Comparison of ENCODE assay signal across 24 mouse cellular contexts in genomic region chr9:45083132-45083531, GRCm38 (mm10). TPM values are rescaled to one million over a fixed set of nuclear protein-coding genes. Genes with fewer than 3 reads are reported as not detected.
DNase-seq lines count a peak whose midpoint lies in the region; ATAC-seq and TF ChIP-seq lines count a peak whose summit lies in the region.
"Had no signal": no experiment of that assay in that cellular context is flagged by ENCODE, and none has a peak within 500 bp of the region (broad histone marks: within the 10 kb centered on the region; RNA-seq: fewer than 3 reads in every experiment).

No protein-coding gene starts in this region.

- ATAC-seq in activated CD4-positive, CD25-positive, alpha-beta regulatory T cell, adult 4 months, result peak; percentile 74
- peak; percentile 87 for ATAC-seq in inflammation-experienced regulatory T-cells, adult 6 months
- no peak for ATAC-seq in midbrain, embryonic 15.5 days (replicated peaks)
- ATAC-seq: forebrain, embryonic 13.5 days; forebrain, embryonic 15.5 days; forebrain, postnatal 0 days; Patski had no signal

- no peaks in the 10 kb centered on the region for H3K4me1 ChIP-seq in midbrain, embryonic 15.5 days
- H3K4me1 ChIP-seq: embryonic facial prominence, embryonic 10.5 days; embryonic facial prominence, embryonic 12.5 days; forebrain, embryonic 13.5 days; forebrain, embryonic 15.5 days had no signal

- no peak overlapping the region for H3K4me2 ChIP-seq in midbrain, embryonic 15.5 days
- H3K4me2 ChIP-seq: embryonic facial prominence, embryonic 12.5 days; forebrain, embryonic 13.5 days; forebrain, embryonic 15.5 days had no signal

- no peak overlapping the region for H3K27ac ChIP-seq in midbrain, embryonic 15.5 days
- H3K27ac ChIP-seq in left cerebral cortex, adult 2 months, result no peak overlapping the region
- H3K27ac ChIP-seq: embryonic facial prominence, embryonic 10.5 days; embryonic facial prominence, embryonic 12.5 days; forebrain, embryonic 13.5 days; forebrain, embryonic 15.5 days had no signal

- TF ChIP-seq CTCF in left cerebral cortex, adult 2 months (IDR thresholded peaks at IDR 0.05), result no peak

- 86% methylated on average over 3 of the region's 3 CpGs for WGBS in midbrain, embryonic 15.5 days

- H3K36me3 ChIP-seq in midbrain, embryonic 15.5 days (replicated peaks), result no peaks in the 10 kb centered on the region
- H3K36me3 ChIP-seq: embryonic facial prominence, embryonic 10.5 days; embryonic facial prominence, embryonic 12.5 days; forebrain, embryonic 15.5 days; G1E had no signal

- no peaks in the 10 kb centered on the region for H3K9me3 ChIP-seq in midbrain, embryonic 15.5 days
- H3K9me3 ChIP-seq: embryonic facial prominence, embryonic 10.5 days; embryonic facial prominence, embryonic 12.5 days; forebrain, embryonic 13.5 days; forebrain, embryonic 15.5 days; G1E had no signal

- DNase-seq in CD4-positive, CD25-positive, alpha-beta regulatory T cell, adult 2 months (ENCODE audit: low read depth, low spot score), result peak; percentile 60
- DNase-seq in thymus, postnatal 0 days (ENCODE audit: low spot score), result no peak
- DNase-seq in left cerebral cortex, adult 2 months (ENCODE audit: extremely low spot score in 1 of 2, low spot score in 2 of 2), result no peak
- no peak for DNase-seq in urinary bladder, adult 18-20 months (ENCODE audit: low spot score in 2 of 2)
- DNase-seq: adrenal gland, adult 8-10 months; adrenal gland, postnatal 14 days; adrenal gland, postnatal 36 days; cerebellum, adult 2 months; cerebellum, adult 9-10 months; cerebellum, postnatal 10 days; cerebellum, postnatal 25 days; forebrain, postnatal 0 days had no signal

- intact Hi-C loops in left cerebral cortex, adult 2 months (cut with DNase I), result no loop called here

- no peak overlapping the region for H3K9ac ChIP-seq in midbrain, embryonic 15.5 days
- H3K9ac ChIP-seq: embryonic facial prominence, embryonic 12.5 days; forebrain, embryonic 13.5 days; forebrain, embryonic 15.5 days; forebrain, postnatal 0 days had no signal

- no peak overlapping the region for H3K4me3 ChIP-seq in midbrain, embryonic 15.5 days
- H3K4me3 ChIP-seq in left cerebral cortex, adult 2 months, result no peak overlapping the region
- H3K4me3 ChIP-seq: embryonic facial prominence, embryonic 10.5 days; embryonic facial prominence, embryonic 12.5 days; forebrain, embryonic 13.5 days; forebrain, embryonic 15.5 days had no signal

- H3K27me3 ChIP-seq in midbrain, embryonic 15.5 days (replicated peaks), result no peaks in the 10 kb centered on the region
- H3K27me3 ChIP-seq: CH12.LX; forebrain, embryonic 15.5 days had no signal

RNA-seq across cellular contexts. Expression of gene Jaml, which starts 4.1 kb away (rescaled TPM):
- polyA plus RNA-seq in activated CD4-positive, CD25-positive, alpha-beta regulatory T cell, adult 4 months (2017; shearing (Covaris generic)), result 10 to 100 TPM in 1 of 2 experiments, 1 to 10 TPM in 1; 8.3 to 19.6 TPM
- 10 to 100 TPM in 1 of 3 experiments, 1 to 10 TPM in 2; 2.6 to 11.2 (median 6.3) TPM for polyA plus RNA-seq in inflammation-experienced regulatory T-cells, adult 6 months (2017; shearing (Covaris generic))
- 7.2 and 8.1 TPM in 2 replicates for polyA plus RNA-seq in thymus, postnatal 0 days (2015; fragmentation: Nextera tagmentation; extraction: Ambion mirVana)
- polyA plus RNA-seq in midbrain, embryonic 15.5 days (2015; fragmentation: Nextera tagmentation; extraction: Ambion mirVana), result 0.24 and 0.26 TPM in 2 replicates
- under 1 TPM; 0.41 to 0.98 TPM for total RNA-seq in left cerebral cortex, adult 2 months (2021)
- total RNA-seq: forebrain, postnatal 0 days; G1E had no signal
- polyA plus RNA-seq: C2C12; forebrain, embryonic 11.5 days; forebrain, embryonic 13.5 days; G1E; Patski had no signal

RNA-seq across cellular contexts. Expression of gene Mpzl3, which starts 28.1 kb away (rescaled TPM):
- polyA plus RNA-seq in activated CD4-positive, CD25-positive, alpha-beta regulatory T cell, adult 4 months (2017; shearing (Covaris generic)), result 10 to 100 TPM; 10.2 to 11.9 TPM
- polyA plus RNA-seq in inflammation-experienced regulatory T-cells, adult 6 months (2017; shearing (Covaris generic)), result 10 to 100 TPM in 2 of 3 experiments, 1 to 10 TPM in 1; 9.1 to 12.0 (median 10.2) TPM
- 7.7 and 8.9 TPM in 2 replicates for polyA plus RNA-seq in thymus, postnatal 0 days (2015; fragmentation: Nextera tagmentation; extraction: Ambion mirVana)
- polyA plus RNA-seq in midbrain, embryonic 15.5 days (2015; fragmentation: Nextera tagmentation; extraction: Ambion mirVana), result 1.2 TPM in 2 replicates
- total RNA-seq in left cerebral cortex, adult 2 months (2021), result 1 to 10 TPM; 3.9 to 5.0 TPM

RNA-seq across cellular contexts. Expression of gene Scn2b, which starts 34.5 kb away (rescaled TPM):
- under 1 TPM; 0.19 to 0.42 TPM for polyA plus RNA-seq in activated CD4-positive, CD25-positive, alpha-beta regulatory T cell, adult 4 months (2017; shearing (Covaris generic))
- polyA plus RNA-seq in inflammation-experienced regulatory T-cells, adult 6 months (2017; shearing (Covaris generic)), result under 1 TPM in 2 of 3 experiments, not detected in 1; 0.09 to 0.60 TPM
- 5.4 and 6.6 TPM in 2 replicates for polyA plus RNA-seq in thymus, postnatal 0 days (2015; fragmentation: Nextera tagmentation; extraction: Ambion mirVana)
- polyA plus RNA-seq in midbrain, embryonic 15.5 days (2015; fragmentation: Nextera tagmentation; extraction: Ambion mirVana), result 10.0 and 11.2 TPM in 2 replicates
- total RNA-seq in left cerebral cortex, adult 2 months (2021), result 100 to 1,000 TPM; 238 to 254 TPM
- total RNA-seq: CH12.LX had no signal
- polyA plus RNA-seq: C2C12, G1E, Patski had no signal

RNA-seq across cellular contexts. Expression of gene Mpzl2, which starts 43.5 kb away (rescaled TPM):
- polyA plus RNA-seq in activated CD4-positive, CD25-positive, alpha-beta regulatory T cell, adult 4 months (2017; shearing (Covaris generic)), result not detected
- not detected for polyA plus RNA-seq in inflammation-experienced regulatory T-cells, adult 6 months (2017; shearing (Covaris generic))
- 5.9 and 7.4 TPM in 2 replicates for polyA plus RNA-seq in thymus, postnatal 0 days (2015; fragmentation: Nextera tagmentation; extraction: Ambion mirVana)
- polyA plus RNA-seq in midbrain, embryonic 15.5 days (2015; fragmentation: Nextera tagmentation; extraction: Ambion mirVana), result 2.5 and 2.8 TPM in 2 replicates
- total RNA-seq in left cerebral cortex, adult 2 months (2021), result 1 to 10 TPM; 1.2 to 1.9 TPM
- polyA plus RNA-seq: C2C12; forebrain, embryonic 13.5 days; G1E; Patski had no signal

RNA-seq across cellular contexts. Expression of gene Scn4b, which starts 55.1 kb away (rescaled TPM):
- not detected for polyA plus RNA-seq in activated CD4-positive, CD25-positive, alpha-beta regulatory T cell, adult 4 months (2017; shearing (Covaris generic))
- not detected for polyA plus RNA-seq in inflammation-experienced regulatory T-cells, adult 6 months (2017; shearing (Covaris generic))
- polyA plus RNA-seq in thymus, postnatal 0 days (2015; fragmentation: Nextera tagmentation; extraction: Ambion mirVana), result 8.0 and 9.1 TPM in 2 replicates
- polyA plus RNA-seq in midbrain, embryonic 15.5 days (2015; fragmentation: Nextera tagmentation; extraction: Ambion mirVana), result 0.30 and 0.42 TPM in 2 replicates
- total RNA-seq in left cerebral cortex, adult 2 months (2021), result 10 to 100 TPM; 52.1 to 74.9 TPM
- polyA plus RNA-seq: G1E, Patski had no signal
